In the genomic region with DNA sequence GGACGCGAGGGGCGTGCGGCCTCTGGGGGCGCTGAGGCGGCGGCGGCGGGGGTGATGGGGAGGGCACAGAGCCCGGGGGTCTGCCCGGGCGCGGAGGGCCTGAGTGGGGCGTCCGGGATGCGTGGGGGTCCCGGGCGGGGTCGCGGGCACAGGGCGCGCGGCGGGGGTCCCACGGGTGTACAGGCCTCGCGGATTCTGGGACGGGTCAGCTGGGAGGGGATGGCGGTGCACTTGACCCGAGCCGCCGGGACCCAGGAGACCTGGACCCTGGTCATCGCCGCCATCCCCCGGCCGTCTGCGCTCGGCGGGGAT, we compare ENCODE assay signal across 8 mouse cellular contexts. TPM values are rescaled to one million over a fixed set of nuclear protein-coding genes. Genes with fewer than 3 reads are reported as not detected.
DNase-seq lines count a peak whose midpoint lies in the region; ATAC-seq and TF ChIP-seq lines count a peak whose summit lies in the region.

No protein-coding gene starts in this region.

- TF ChIP-seq POLR2A in ES-Bruce4 (IDR thresholded peaks at IDR 0.05; ENCODE audit: insufficient read depth, low read length) = no peak

- no peak for DNase-seq in heart, embryonic 10.5 days (ENCODE audit: low spot score)
- DNase-seq in heart, postnatal 14 days = no peak
- no peak for DNase-seq in liver, postnatal 0 days
- DNase-seq in spleen, adult 12 weeks (ENCODE audit: low spot score) = no peak
- no peak for DNase-seq in left cerebral cortex, postnatal 25 days (ENCODE audit: low spot score in 2 of 2)
- no peak for DNase-seq in right cerebral cortex, postnatal 14 days

- no peaks in the 10 kb centered on the region for H3K9me3 ChIP-seq in heart, embryonic 10.5 days
- H3K9me3 ChIP-seq in ES-Bruce4 (replicated peaks; ENCODE audit: control insufficient read depth, insufficient read depth, low read length, poor library complexity, severe bottlenecking) = no peaks in the 10 kb centered on the region
- H3K9me3 ChIP-seq in forebrain, embryonic 16.5 days (ENCODE audit: control insufficient read depth, low read length) = no peaks in the 10 kb centered on the region
- no peaks in the 10 kb centered on the region for H3K9me3 ChIP-seq in liver, postnatal 0 days (ENCODE audit: low read length)

- ATAC-seq in forebrain, embryonic 16.5 days = no peak
- ATAC-seq in liver, postnatal 0 days = peak; percentile 5

- peak overlapping the region; percentile 98 for H3K9ac ChIP-seq in ES-Bruce4 (ENCODE audit: low read depth, poor library complexity, severe bottlenecking)
- H3K9ac ChIP-seq in forebrain, embryonic 16.5 days (replicated peaks; ENCODE audit: low read depth, low read length) = peak overlapping the region; percentile 95
- peak overlapping the region; percentile 96 for H3K9ac ChIP-seq in liver, postnatal 0 days (replicated peaks)

- no peaks in the 10 kb centered on the region for H3K27me3 ChIP-seq in heart, embryonic 10.5 days (ENCODE audit: insufficient read depth, poor library complexity, severe bottlenecking)
- no peaks in the 10 kb centered on the region for H3K27me3 ChIP-seq in ES-Bruce4 (ENCODE audit: control insufficient read depth, insufficient read depth, low read length, poor library complexity, severe bottlenecking)
- no peaks in the 10 kb centered on the region for H3K27me3 ChIP-seq in forebrain, embryonic 16.5 days (replicated peaks; ENCODE audit: control insufficient read depth, insufficient read depth, low read length)
- H3K27me3 ChIP-seq in liver, postnatal 0 days (ENCODE audit: insufficient read depth, low read length) = no peaks in the 10 kb centered on the region

- under 1% methylated on average over 25 of the region's 39 CpGs for WGBS in heart, embryonic 10.5 days
- 0% methylated on average over 30 of the region's 39 CpGs for WGBS in forebrain, embryonic 16.5 days
- WGBS in liver, postnatal 0 days (ENCODE audit: insufficient replicate concordance) = 4% methylated on average over 34 of the region's 39 CpGs

- TF ChIP-seq EP300 in ES-Bruce4 (IDR thresholded peaks at IDR 0.05; ENCODE audit: insufficient read depth, low read depth, low read length) = no peak
- TF ChIP-seq EP300 in liver, postnatal 0 days (IDR thresholded peaks at IDR 0.05; ENCODE audit: low read depth) = no peak

- peak overlapping the region; percentile 79 for H3K4me2 ChIP-seq in forebrain, embryonic 16.5 days (ENCODE audit: low read length)
- H3K4me2 ChIP-seq in liver, postnatal 0 days (ENCODE audit: low read depth, low read length) = peak overlapping the region; percentile 85

- H3K4me3 ChIP-seq in heart, embryonic 10.5 days = peak overlapping the region; percentile 99
- H3K4me3 ChIP-seq in ES-Bruce4 (ENCODE audit: low read depth, low read length) = peak overlapping the region; percentile 96
- peak overlapping the region; percentile 99 for H3K4me3 ChIP-seq in forebrain, embryonic 16.5 days (replicated peaks; ENCODE audit: low read length)
- peak overlapping the region; percentile 93 for H3K4me3 ChIP-seq in liver, postnatal 0 days (ENCODE audit: low read depth, low read length)

- peaks cover 34% of the 10 kb centered on the region for H3K4me1 ChIP-seq in heart, embryonic 10.5 days
- H3K4me1 ChIP-seq in ES-Bruce4 (ENCODE audit: control insufficient read depth, insufficient read depth, low read length) = peaks cover 7% of the 10 kb centered on the region
- H3K4me1 ChIP-seq in forebrain, embryonic 16.5 days (replicated peaks; ENCODE audit: control insufficient read depth, insufficient read depth, low read length) = peaks cover 31% of the 10 kb centered on the region
- peaks cover 33% of the 10 kb centered on the region for H3K4me1 ChIP-seq in liver, postnatal 0 days (ENCODE audit: insufficient read depth)

- peak overlapping the region; percentile 99 for H3K27ac ChIP-seq in heart, embryonic 10.5 days
- H3K27ac ChIP-seq in ES-Bruce4 (ENCODE audit: insufficient read depth, low read length) = peak overlapping the region; percentile 74
- H3K27ac ChIP-seq in forebrain, embryonic 16.5 days (ENCODE audit: low read length) = peak overlapping the region; percentile 99
- H3K27ac ChIP-seq in liver, postnatal 0 days (ENCODE audit: low read depth) = peak overlapping the region; percentile 100

- intact Hi-C loops in heart, postnatal 14 days (cut with DNase I) = loop anchor here (5.0 kb wide), 1 partner anchor 42 kb away; no protein-coding TSS in a partner anchor
- intact Hi-C loops in left cerebral cortex, postnatal 25 days (cut with DNase I) = loop anchor here (5.0 kb wide), 1 partner anchor 42 kb away; no protein-coding TSS in a partner anchor

- no peak for TF ChIP-seq CTCF in ES-Bruce4 (IDR thresholded peaks at IDR 0.05; ENCODE audit: low read depth, low read length)
- TF ChIP-seq CTCF in liver, postnatal 0 days (IDR thresholded peaks at IDR 0.05; ENCODE audit: low read depth) = no peak

- peaks cover 14% of the 10 kb centered on the region for H3K36me3 ChIP-seq in heart, embryonic 10.5 days
- H3K36me3 ChIP-seq in ES-Bruce4 (ENCODE audit: control insufficient read depth, insufficient read depth, low read length, poor library complexity, severe bottlenecking) = peaks cover 18% of the 10 kb centered on the region
- no peaks in the 10 kb centered on the region for H3K36me3 ChIP-seq in forebrain, embryonic 16.5 days (ENCODE audit: control insufficient read depth, insufficient read depth)
- no peaks in the 10 kb centered on the region for H3K36me3 ChIP-seq in liver, postnatal 0 days (replicated peaks; ENCODE audit: insufficient read depth, low read length)

RNA-seq across cellular contexts. Expression of a gene that starts 0.3 kb away (rescaled TPM):
- polyA plus RNA-seq in heart, embryonic 10.5 days (2016; fragmentation: Nextera tagmentation; extraction: Ambion mirVana) = 19.0 and 22.0 TPM in 2 replicates
- total RNA-seq in heart, postnatal 14 days (2021) = 10 to 100 TPM; 19.6 to 23.4 TPM
- polyA plus RNA-seq in ES-Bruce4 (2011; ENCODE audit: insufficient read depth, insufficient read length, low read depth, missing spikeins) = 64.4 and 69.6 TPM in 2 replicates
- 30.8 and 32.3 TPM in 2 replicates for polyA plus RNA-seq in forebrain, embryonic 16.5 days (2015; fragmentation: Nextera tagmentation; extraction: Ambion mirVana)
- polyA plus RNA-seq in liver, postnatal 0 days (2015; fragmentation: Nextera tagmentation; extraction: Ambion mirVana) = 7.3 and 8.2 TPM in 2 replicates
- total RNA-seq in left cerebral cortex, postnatal 25 days (2021) = 10 to 100 TPM; 64.5 to 66.0 TPM

RNA-seq across cellular contexts. Expression of a gene that starts 54.6 kb away (rescaled TPM):
- polyA plus RNA-seq in heart, embryonic 10.5 days (2016; fragmentation: Nextera tagmentation; extraction: Ambion mirVana) = 1.4 and 4.2 TPM in 2 replicates
- total RNA-seq in heart, postnatal 14 days (2021) = 1 to 10 TPM in 1 of 2 experiments, under 1 TPM in 1; 0.83 to 1.9 TPM
- 0.59 and 0.85 TPM in 2 replicates for polyA plus RNA-seq in ES-Bruce4 (2011; ENCODE audit: insufficient read depth, insufficient read length, low read depth, missing spikeins)
- 43.5 and 64.5 TPM in 2 replicates for polyA plus RNA-seq in forebrain, embryonic 16.5 days (2015; fragmentation: Nextera tagmentation; extraction: Ambion mirVana)
- 0.11 and 0.17 TPM in 2 replicates for polyA plus RNA-seq in liver, postnatal 0 days (2015; fragmentation: Nextera tagmentation; extraction: Ambion mirVana)
- total RNA-seq in left cerebral cortex, postnatal 25 days (2021) = 100 to 1,000 TPM; 148 to 171 TPM
